In genomic region chr11:43385055-43385649, GRCm38 (mm10) we compare ENCODE assay signal across 8 mouse cellular contexts. TPM values are rescaled to one million over a fixed set of nuclear protein-coding genes. Genes with fewer than 3 reads are reported as not detected.
DNase-seq lines count a peak whose midpoint lies in the region; ATAC-seq and TF ChIP-seq lines count a peak whose summit lies in the region.

No protein-coding gene starts in this region.

- WGBS in hindbrain, embryonic 16.5 days, result 2% methylated on average over 18 of the region's 18 CpGs

- intact Hi-C loops in gastrocnemius, adult 2 months (cut with DNase I), result no loop called here

- peak overlapping the region; percentile 71 for H3K4me3 ChIP-seq in gastrocnemius, adult 2 months
- H3K4me3 ChIP-seq in hindbrain, embryonic 16.5 days (ENCODE audit: low read length), result peak overlapping the region; percentile 37

- no peak for TF ChIP-seq CTCF in gastrocnemius, adult 2 months (IDR thresholded peaks at IDR 0.05)

- H3K4me1 ChIP-seq in hindbrain, embryonic 16.5 days (ENCODE audit: control insufficient read depth, insufficient read depth, low read depth, low read length), result peaks cover 7% of the 10 kb centered on the region

- no peaks in the 10 kb centered on the region for H3K36me3 ChIP-seq in hindbrain, embryonic 16.5 days (ENCODE audit: control insufficient read depth, insufficient read depth, low read length)

- peak; percentile 88 for ATAC-seq in hindbrain, embryonic 16.5 days

- H3K9ac ChIP-seq in hindbrain, embryonic 16.5 days (ENCODE audit: low read depth, low read length), result peak overlapping the region; percentile 52

- no peaks in the 10 kb centered on the region for H3K9me3 ChIP-seq in hindbrain, embryonic 16.5 days (ENCODE audit: control insufficient read depth, low read length)

- peak; percentile 65 for DNase-seq in R1 (ENCODE audit: low read depth, low spot score)
- DNase-seq in cerebellum, postnatal 36 days, result peak; percentile 19 to 42
- DNase-seq in gastrocnemius, adult 2 months, result peak; percentile 41
- DNase-seq in left cerebral cortex, adult 18-20 months (ENCODE audit: low spot score in 2 of 2), result peak; percentile 23 to 34
- peak; percentile 80 for DNase-seq in lung, postnatal 36 days
- peak; percentile 53 for DNase-seq in ovary, postnatal 36 days (ENCODE audit: low spot score)
- peak; percentile 42 for DNase-seq in urinary bladder, postnatal 14 days (ENCODE audit: low spot score)

- H3K4me2 ChIP-seq in hindbrain, embryonic 16.5 days (ENCODE audit: low read length), result peak overlapping the region; percentile 64

- H3K27ac ChIP-seq in gastrocnemius, adult 2 months, result peak overlapping the region; percentile 81
- peak overlapping the region; percentile 73 for H3K27ac ChIP-seq in hindbrain, embryonic 16.5 days (ENCODE audit: low read depth, low read length)

- no peaks in the 10 kb centered on the region for H3K27me3 ChIP-seq in hindbrain, embryonic 16.5 days (replicated peaks; ENCODE audit: control insufficient read depth, insufficient read depth, low read length)

RNA-seq across cellular contexts. Expression of gene Pttg1, which starts 40.9 kb away (rescaled TPM):
- total RNA-seq in gastrocnemius, adult 2 months (2021), result 10 to 100 TPM; 45.0 to 60.9 TPM
- polyA plus RNA-seq in hindbrain, embryonic 16.5 days (2015; fragmentation: Nextera tagmentation; extraction: Ambion mirVana), result 51.0 and 56.3 TPM in 2 replicates
- 10 to 100 TPM; 30.2 to 31.1 TPM for total RNA-seq in left cerebral cortex, adult 18-20 months (2021)

RNA-seq across cellular contexts. Expression of gene Slu7, which starts 48.4 kb away (rescaled TPM):
- total RNA-seq in gastrocnemius, adult 2 months (2021), result 10 to 100 TPM; 33.1 to 35.7 TPM
- 54.4 and 55.2 TPM in 2 replicates for polyA plus RNA-seq in hindbrain, embryonic 16.5 days (2015; fragmentation: Nextera tagmentation; extraction: Ambion mirVana)
- total RNA-seq in left cerebral cortex, adult 18-20 months (2021), result 10 to 100 TPM; 55.5 to 57.8 TPM

Comparison
In these comparisons a context has a peak if more than half of its experiments do, and no peak if none do; other contexts are left out.
1. Peak in every context shown above with its lines: DNase-seq, ATAC-seq, H3K4me3 ChIP-seq and H3K27ac ChIP-seq.
2. DNase-seq: peak in every context shown above with its lines; median percentile 80 in lung, postnatal 36 days; 65 in R1; 53 in ovary, postnatal 36 days; 42 in urinary bladder, postnatal 14 days; 41 in gastrocnemius, adult 2 months; 30 in cerebellum, postnatal 36 days; 28 in left cerebral cortex, adult 18-20 months.